Mouse (Mus musculus) MEL (cell line): ENCODE results near the gene Acap1. TPM values are rescaled to one million over a fixed set of nuclear protein-coding genes. Genes with fewer than 3 reads are reported as not detected.

Experiments used
- DNase-seq: peaks from one replicate; pipeline ENCODE4 v3.0.0; 2011; ENCODE audit warnings: low read depth, low spot score
- H3K27ac ChIP-seq: 2 replicates; pipeline ENCODE4 v1.5.1; 2012; ENCODE audit warnings: low read depth, mild to moderate bottlenecking, control low read depth, low read length, moderate library complexity; ENCODE audit not compliant: control insufficient read depth
- H3K27me3 ChIP-seq, 2 experiments: fragments of 150-350 bp in 1 of 2; sonication (generic) in 1 of 2; 2 replicates each; pipeline ENCODE4 v1.6.1; 2012; ENCODE audit warnings: low read length in 2 of 2, mild to moderate bottlenecking in 2 of 2, improper control_type of control experiment in 1 of 2, moderate library complexity in 1 of 2; ENCODE audit not compliant: insufficient read depth in 2 of 2, control insufficient read depth in 1 of 2
- H3K36me3 ChIP-seq, 2 experiments: 2 replicates each; pipeline ENCODE4 v1.6.1; 2012 to 2014; ENCODE audit warnings: low read length in 2 of 2, improper control_type of control experiment in 1 of 2, inconsistent platforms in 1 of 2, mild to moderate bottlenecking in 1 of 2; ENCODE audit not compliant: insufficient read depth in 2 of 2, control insufficient read depth in 1 of 2
- H3K4me1 ChIP-seq, 2 experiments: fragments of 150-350 bp in 1 of 2; sonication (generic) in 1 of 2; 2 replicates each; pipeline ENCODE4 v1.6.1; 2012; ENCODE audit warnings: low read length in 2 of 2, improper control_type of control experiment in 1 of 2, mild to moderate bottlenecking in 1 of 2; ENCODE audit not compliant: insufficient read depth in 2 of 2, control insufficient read depth in 1 of 2
- H3K4me3 ChIP-seq, 2 experiments: fragments of 150-350 bp in 1 of 2; sonication (generic) in 1 of 2; 2 replicates each; pipeline ENCODE4 v1.5.1; 2012; ENCODE audit warnings: low read depth in 2 of 2, low read length in 2 of 2, mild to moderate bottlenecking in 2 of 2, moderate library complexity in 2 of 2, control low read depth in 1 of 2, improper control_type of control experiment in 1 of 2; ENCODE audit not compliant: control insufficient read depth in 1 of 2, insufficient read depth in 1 of 2
- H3K79me2 ChIP-seq: 2 replicates; pipeline ENCODE4 v1.6.1; 2012; ENCODE audit warnings: mild to moderate bottlenecking, low read length, moderate library complexity; ENCODE audit not compliant: control insufficient read depth, poor library complexity, insufficient read depth
- H3K9ac ChIP-seq: 2 replicates; pipeline ENCODE4 v1.6.1; 2012; ENCODE audit warnings: low read depth, mild to moderate bottlenecking, control low read depth, low read length, moderate library complexity; ENCODE audit not compliant: control insufficient read depth, poor library complexity, severe bottlenecking
- H3K9me3 ChIP-seq: fragments of 150-350 bp; sonication (generic); replicated peaks from 2 replicates; pipeline ENCODE4 v1.6.1; 2012; ENCODE audit warnings: mild to moderate bottlenecking, low read length, improper control_type of control experiment, moderate library complexity; ENCODE audit not compliant: insufficient read depth
- BHLHE40 ChIP-seq: IDR thresholded peaks from 2 replicates; pipeline ENCODE4 v1.6.1; 2012; ENCODE audit warnings: low read depth, mild to moderate bottlenecking, inconsistent platforms, low read length, improper control_type of control experiment, borderline replicate concordance
- CHD1 ChIP-seq: IDR thresholded peaks from 2 replicates; pipeline ENCODE4 v1.6.1; 2012; ENCODE audit warnings: low read depth, mild to moderate bottlenecking, inconsistent platforms, low read length, improper control_type of control experiment
- CTCF ChIP-seq, 3 experiments: IDR thresholded peaks in 2 of 3; conservative IDR thresholded peaks in 1 of 3; 2 replicates each; pipeline ENCODE4 v1.5.1; 2011 to 2012; ENCODE audit warnings: low read length in 3 of 3, low read depth in 2 of 3, mild to moderate bottlenecking in 2 of 3, improper control_type of control experiment in 1 of 3, inconsistent platforms in 1 of 3, mixed read lengths in 1 of 3, moderate library complexity in 1 of 3; ENCODE audit not compliant: control insufficient read depth in 1 of 3, insufficient read depth in 1 of 3, poor library complexity in 1 of 3, severe bottlenecking in 1 of 3
- ELF1 ChIP-seq: IDR thresholded peaks from 2 replicates; pipeline ENCODE4 v1.6.1; 2014; ENCODE audit warnings: low read depth, mild to moderate bottlenecking, inconsistent platforms, low read length, improper control_type of control experiment, moderate library complexity
- EP300 ChIP-seq, 2 experiments: IDR thresholded peaks; 2 replicates each; pipeline ENCODE4 v1.6.1; 2011; ENCODE audit warnings: improper control_type of control experiment in 2 of 2, low read length in 2 of 2, low read depth in 1 of 2, mild to moderate bottlenecking in 1 of 2
- ETS1 ChIP-seq: IDR thresholded peaks from 2 replicates; pipeline ENCODE4 v1.6.1; 2012; ENCODE audit warnings: low read depth, mild to moderate bottlenecking, inconsistent platforms, low read length, improper control_type of control experiment, moderate library complexity
- KAT2A ChIP-seq: conservative IDR thresholded peaks from 2 replicates; pipeline ENCODE4 v1.6.1; 2012; ENCODE audit warnings: low read depth, low read length, improper control_type of control experiment, inconsistent platforms
- MAX ChIP-seq: IDR thresholded peaks from 2 replicates; pipeline ENCODE4 v1.6.1; 2011; ENCODE audit warnings: low read length, improper control_type of control experiment
- MAZ ChIP-seq: IDR thresholded peaks from 2 replicates; pipeline ENCODE4 v1.6.1; 2012; ENCODE audit warnings: low read depth, mild to moderate bottlenecking, inconsistent platforms, low read length, improper control_type of control experiment
- MEF2A ChIP-seq: IDR thresholded peaks from 2 replicates; pipeline ENCODE4 v1.6.1; 2014; ENCODE audit warnings: low read depth, mild to moderate bottlenecking, inconsistent platforms, low read length, improper control_type of control experiment; ENCODE audit not compliant: poor library complexity, insufficient replicate concordance, severe bottlenecking; ENCODE audit errors: extremely low read depth
- MXI1 ChIP-seq: IDR thresholded peaks from 2 replicates; pipeline ENCODE4 v1.6.1; 2011; ENCODE audit warnings: mild to moderate bottlenecking, low read depth, low read length, improper control_type of control experiment
- MYC ChIP-seq: IDR thresholded peaks from 2 replicates; pipeline ENCODE4 v1.6.1; 2011; ENCODE audit warnings: low read depth, mild to moderate bottlenecking, low read length, improper control_type of control experiment, moderate library complexity
- NELFE ChIP-seq: IDR thresholded peaks from 2 replicates; pipeline ENCODE4 v1.6.1; 2011; ENCODE audit warnings: low read depth, low read length, improper control_type of control experiment
- POLR2A ChIP-seq, 2 experiments: IDR thresholded peaks; 2 replicates each; pipeline ENCODE4 v1.6.1; 2011 to 2012; ENCODE audit warnings: low read length in 2 of 2, mild to moderate bottlenecking in 2 of 2, control low read depth in 1 of 2, improper control_type of control experiment in 1 of 2, low read depth in 1 of 2, moderate library complexity in 1 of 2; ENCODE audit not compliant: control insufficient read depth in 1 of 2, insufficient read depth in 1 of 2, poor library complexity in 1 of 2
- POLR2AphosphoS5 ChIP-seq: IDR thresholded peaks from 2 replicates; pipeline ENCODE4 v1.6.1; 2012; ENCODE audit warnings: low read depth, borderline replicate concordance, mild to moderate bottlenecking, inconsistent platforms, low read length, moderate library complexity, mixed read lengths
- RAD21 ChIP-seq: IDR thresholded peaks from 2 replicates; pipeline ENCODE4 v1.6.1; 2011; ENCODE audit warnings: mild to moderate bottlenecking, low read depth, low read length, improper control_type of control experiment
- TBP ChIP-seq: IDR thresholded peaks from 2 replicates; pipeline ENCODE4 v1.8.0; 2011; ENCODE audit warnings: low read depth, low read length, improper control_type of control experiment
- UBTF ChIP-seq: IDR thresholded peaks from 2 replicates; pipeline ENCODE4 v1.6.1; 2012; ENCODE audit warnings: low read depth, mild to moderate bottlenecking, inconsistent platforms, low read length, improper control_type of control experiment, moderate library complexity, borderline replicate concordance; ENCODE audit not compliant: insufficient read depth
- ZC3H11A ChIP-seq: IDR thresholded peaks from 2 replicates; pipeline ENCODE4 v1.6.1; 2012; ENCODE audit warnings: low read depth, mild to moderate bottlenecking, inconsistent platforms, low read length, improper control_type of control experiment
- ZMIZ1 ChIP-seq: IDR thresholded peaks from 2 replicates; pipeline ENCODE4 v1.6.1; 2012; ENCODE audit warnings: low read depth, mild to moderate bottlenecking, inconsistent platforms, low read length, improper control_type of control experiment, moderate library complexity
- ZNF384 ChIP-seq: IDR thresholded peaks from 2 replicates; pipeline ENCODE4 v1.6.1; 2012; ENCODE audit warnings: low read depth, mild to moderate bottlenecking, inconsistent platforms, low read length, improper control_type of control experiment
- polyA plus RNA-seq, 2 experiments: library from polyadenylated mRNA; stranded (reverse) in 1 of 2; unstranded in 1 of 2; fragments of >175 nt in 1 of 2; fragments of >200 nt in 1 of 2; gene quantifications; 2 replicates each; pipeline versions ENCODE4 v1.2.1 to v1.2.4; 2012; ENCODE audit warnings: low replicate concordance in 2 of 2, low read depth in 1 of 2; ENCODE audit not compliant: insufficient read length in 2 of 2, insufficient read depth in 1 of 2, missing spikeins in 1 of 2
- total RNA-seq: library from RNA; depleted of rRNA; stranded (reverse); fragments of 300-350 nt; gene quantifications from 2 replicates; pipeline ENCODE4 v1.2.3, GENCODE M21; 2012

Acap1 gene
- total and polyA plus RNA-seq, 3 experiments = 20.7 to 42.2 TPM; not detected in 1

DNA sequence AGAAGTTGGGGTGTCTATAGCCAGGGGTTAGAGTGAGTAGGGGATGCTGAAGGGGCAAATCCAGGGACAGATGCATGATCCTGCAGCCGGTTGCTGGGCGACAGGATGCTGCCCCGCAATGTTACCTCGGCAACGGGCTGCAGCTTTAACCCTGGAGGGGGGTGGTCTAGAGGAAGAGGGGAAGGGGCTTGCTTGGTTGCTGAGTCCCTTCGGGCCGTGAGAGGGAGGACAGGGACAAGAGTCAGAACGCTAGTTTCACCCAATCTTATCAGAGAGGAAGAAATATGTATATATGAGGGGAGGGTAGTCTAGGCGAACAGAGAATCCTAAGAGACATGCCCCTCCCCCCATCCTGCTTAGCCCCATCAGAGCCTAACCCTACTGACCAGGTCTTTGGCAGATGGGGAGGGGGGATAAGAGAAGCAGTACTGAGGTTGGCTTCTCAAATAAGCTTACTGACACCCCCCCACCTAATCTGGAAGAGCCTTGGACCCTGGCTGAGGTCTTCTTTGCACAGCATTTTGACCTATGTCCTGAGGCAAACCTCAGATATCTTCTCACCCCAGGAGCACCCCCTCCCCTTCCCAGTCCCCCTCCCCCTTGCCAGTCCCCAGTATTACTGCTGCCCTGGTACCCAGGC is 59.9 kb downstream of the Acap1 start:
- Histone ChIP-seq H3K9ac (peak overlapping the region; percentile 66), H3K4me3 (peak overlapping the region in 1 of 2 experiments; percentile 55; a peak in 1 of 4 replicates), H3K36me3 (peaks cover 0 to 14% of the 10 kb centered on the region in 2 experiments; a peak in 2 of 4 replicates), H3K9me3 (no peaks in the 10 kb centered on the region), H3K4me1 (peaks cover 10 to 28% of the 10 kb centered on the region in 2 experiments), H3K79me2 (peaks cover 1% of the 10 kb centered on the region; the same call in 1 of the 2 replicates), H3K27me3 (no peaks in the 10 kb centered on the region; a peak in 1 of 4 replicates), H3K27ac (no peak overlapping the region)
- no peak for TF ChIP-seq ZNF384
- no peak for TF ChIP-seq TBP
- DNase-seq = peak; percentile 34

DNA sequence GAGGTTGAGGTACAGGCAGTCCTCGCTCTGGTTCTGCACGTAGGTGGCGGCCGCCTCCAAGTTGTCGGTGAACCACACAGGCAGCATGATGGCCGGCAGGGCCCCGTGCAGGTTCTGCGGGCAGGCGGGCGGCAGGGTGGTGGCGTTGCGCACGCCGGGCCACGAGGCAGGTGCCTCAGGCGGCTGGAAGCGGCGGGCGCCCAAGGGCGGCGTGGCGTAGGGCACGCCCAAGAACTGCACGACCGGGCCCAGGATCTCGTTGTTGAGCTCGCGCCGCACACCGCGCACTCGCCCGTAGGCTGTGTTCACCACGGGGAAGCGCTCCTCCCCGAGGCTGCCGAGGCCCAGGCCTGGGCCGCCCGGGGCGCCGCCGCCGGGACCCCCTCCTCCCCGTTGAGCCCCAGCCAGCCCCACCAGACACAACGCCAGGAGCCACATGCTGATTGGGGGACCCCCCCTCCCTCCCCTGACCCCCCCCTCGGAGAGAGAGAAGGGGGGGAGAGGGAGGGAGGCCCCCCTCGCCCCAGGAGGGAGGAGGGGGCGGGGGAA is 61.3 kb downstream of the Acap1 start:
- peak; percentile 88 for DNase-seq
- Histone ChIP-seq H3K9me3 (no peaks in the 10 kb centered on the region), H3K36me3 (peaks cover 2 to 11% of the 10 kb centered on the region in 2 experiments; a peak in 2 of 4 replicates), H3K27me3 (no peaks in the 10 kb centered on the region; a peak in 1 of 4 replicates), H3K27ac (peak overlapping the region; percentile 46), H3K79me2 (peaks cover 1% of the 10 kb centered on the region; the same call in 1 of the 2 replicates), H3K4me3 (peak overlapping the region; percentile 47 to 55), H3K4me1 (peaks cover 8 to 25% of the 10 kb centered on the region in 2 experiments), H3K9ac (peak overlapping the region; percentile 74)
- TF ChIP-seq TBP (no peak), BHLHE40 (no peak), CTCF (IDR thresholded peaks at IDR 0.05 in 2 of 3, conservative IDR thresholded peaks at IDR 0.05 in 1 of 3; ENCODE audit: control insufficient read depth in 1 of 3, insufficient read depth in 1 of 3, low read depth in 2 of 3, low read length in 3 of 3, poor library complexity in 1 of 3, severe bottlenecking in 1 of 3) (peak in 1 of 3 experiments; percentile 8; a peak in 1 of 6 replicates), POLR2A (IDR thresholded peaks at IDR 0.05; ENCODE audit: control insufficient read depth in 1 of 2, insufficient read depth in 1 of 2, low read depth in 1 of 2, low read length in 2 of 2, poor library complexity in 1 of 2) (peak; percentile 69 to 93; a peak in 3 of 4 replicates), ZNF384 (no peak), MYC (peak; percentile 57), MEF2A (no peak), POLR2AphosphoS5 (no peak), MAZ (peak; percentile 91; the same call in 1 of the 2 replicates), NELFE (peak; percentile 74), CHD1 (peak; percentile 26; the same call in 1 of the 2 replicates), RAD21 (no peak), ZC3H11A (no peak), KAT2A (no peak), EP300 (IDR thresholded peaks at IDR 0.05; ENCODE audit: low read depth in 1 of 2, low read length in 2 of 2) (no peak), UBTF (peak; percentile 80), ZMIZ1 (no peak; the same call in 1 of the 2 replicates), ETS1 (no peak), MXI1 (peak; percentile 89; the same call in 1 of the 2 replicates), ELF1 (no peak), MAX (peak; percentile 90)
